Mouse (Mus musculus) yolk sac, embryonic 10.5 days (tissue): Measurements from ENCODE around the gene Nelfe.
"Not testable (repeated sequence)": the region's sequence is repeated elsewhere in the genome, so short reads cannot be mapped to it uniquely, and the experiment has no call there.

Experiments
- DNase-seq: peaks from one replicate; pipeline ENCODE4 v3.0.0-alpha.2; 2017; ENCODE audit warnings: low spot score

The Nelfe gene

DNA sequence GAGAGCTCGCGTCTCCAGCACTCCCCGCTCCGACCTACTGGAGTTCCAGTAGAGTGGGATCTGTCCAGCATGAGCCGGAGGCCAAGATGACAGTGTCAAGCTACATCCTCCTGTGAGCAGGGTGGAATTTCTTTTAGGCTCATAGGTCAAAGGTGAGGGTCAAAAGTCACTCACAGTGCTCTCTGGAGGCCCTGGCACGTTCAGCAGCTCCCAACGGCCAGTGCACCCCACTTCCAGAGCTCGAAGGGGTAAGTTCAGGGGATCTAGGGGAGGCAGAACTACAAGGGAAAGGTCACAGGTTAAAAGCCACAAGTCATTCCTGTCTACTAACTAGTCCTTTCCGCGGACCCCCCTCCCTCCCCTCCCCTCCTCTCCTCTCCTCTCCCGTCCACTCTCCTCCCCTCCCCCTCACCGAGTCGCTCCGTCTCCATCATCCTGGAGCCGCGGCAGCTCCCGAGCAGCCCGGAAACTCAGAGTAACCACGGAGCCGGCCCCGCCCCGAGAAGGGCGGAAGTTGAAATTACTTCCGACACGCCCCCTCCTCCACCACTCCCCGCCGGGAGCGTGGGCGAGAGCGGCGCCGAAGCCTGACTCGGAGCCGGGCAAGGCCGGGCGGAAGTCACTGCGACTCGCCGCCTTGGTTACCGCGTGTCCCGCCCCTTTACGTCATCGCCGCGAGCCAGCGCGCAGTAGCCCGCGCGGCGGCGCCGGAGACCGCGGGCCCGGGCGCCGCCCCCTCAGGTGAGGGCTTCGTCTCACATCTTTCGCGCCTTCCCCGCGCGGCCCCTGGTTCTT, at the start of gene Nelfe, which contains the start of gene Skiv2l:
Nelfe (plus strand) TSS at position 670 of the 795 bp plus-strand sequence.
Skiv2l (minus strand) TSS at position 489 of the 795 bp plus-strand sequence.
- DNase-seq: peak; percentile 97

DNA sequence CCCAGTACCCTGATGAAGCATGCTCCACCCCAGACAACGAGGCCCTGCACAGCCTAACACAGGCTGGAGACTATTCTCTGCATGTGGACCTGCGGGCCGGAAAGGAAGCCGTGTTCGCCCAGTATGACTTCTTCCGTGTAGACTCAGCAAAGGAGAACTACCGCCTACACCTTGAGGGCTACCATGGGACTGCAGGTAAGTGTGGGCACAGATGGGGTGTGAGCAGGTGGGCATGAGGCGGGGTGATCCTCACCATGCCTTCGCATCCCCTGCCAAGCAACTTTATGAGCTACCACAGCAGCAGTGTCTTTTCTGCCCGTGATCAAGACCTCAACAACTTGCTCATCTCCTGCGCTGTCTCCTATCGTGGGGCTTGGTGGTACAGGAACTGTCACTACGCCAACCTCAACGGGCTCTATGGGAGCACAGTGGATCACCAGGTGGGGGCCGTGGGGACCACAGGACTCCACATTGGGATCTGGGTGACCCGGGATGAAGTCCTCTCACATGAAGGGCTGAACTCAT, 49.3 kb upstream of the Nelfe start:
- not testable (repeated sequence) for DNase-seq

DNA sequence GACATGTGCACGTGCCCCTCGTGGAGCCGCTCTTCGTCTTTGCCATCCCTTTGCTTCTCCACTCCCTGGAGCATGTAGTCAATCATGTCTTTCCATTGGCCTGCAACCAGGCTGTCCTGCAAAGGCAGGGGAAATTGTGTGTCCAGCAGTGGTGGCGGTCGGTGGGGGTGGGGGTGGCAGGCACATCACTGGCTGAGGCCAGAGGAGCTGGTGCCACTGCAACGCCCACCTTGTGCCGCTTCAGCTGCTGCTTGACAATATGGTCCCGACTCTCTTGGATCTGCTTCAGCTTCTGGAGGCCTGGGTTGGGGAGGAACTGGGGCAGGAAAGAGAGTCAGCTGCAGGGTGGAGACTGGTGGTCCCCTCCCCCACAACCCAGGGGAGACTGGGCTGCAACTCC, 47.4 kb upstream of the Nelfe start:
- not testable (repeated sequence) for DNase-seq

DNA sequence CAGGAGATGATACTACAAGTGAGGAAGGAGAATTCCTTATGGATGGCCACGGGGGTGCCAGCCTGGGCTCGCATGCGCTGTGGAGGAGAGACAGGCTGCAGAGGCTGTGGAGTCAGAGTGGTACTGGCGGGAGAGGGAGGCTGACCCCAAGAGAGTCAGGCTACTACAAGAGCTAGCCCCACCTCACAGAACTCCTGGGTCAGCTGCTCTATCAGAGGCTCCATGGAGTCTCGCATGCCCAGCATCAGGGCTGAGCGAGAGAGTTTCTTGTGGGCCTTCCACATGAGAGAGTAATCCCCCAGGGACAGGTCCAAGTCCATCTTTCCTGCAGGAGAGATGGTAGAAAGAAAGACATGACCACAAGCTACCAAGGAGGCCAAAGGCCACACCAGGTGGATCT, 46.8 kb upstream of the Nelfe start:
- DNase-seq: not testable (repeated sequence)

DNA sequence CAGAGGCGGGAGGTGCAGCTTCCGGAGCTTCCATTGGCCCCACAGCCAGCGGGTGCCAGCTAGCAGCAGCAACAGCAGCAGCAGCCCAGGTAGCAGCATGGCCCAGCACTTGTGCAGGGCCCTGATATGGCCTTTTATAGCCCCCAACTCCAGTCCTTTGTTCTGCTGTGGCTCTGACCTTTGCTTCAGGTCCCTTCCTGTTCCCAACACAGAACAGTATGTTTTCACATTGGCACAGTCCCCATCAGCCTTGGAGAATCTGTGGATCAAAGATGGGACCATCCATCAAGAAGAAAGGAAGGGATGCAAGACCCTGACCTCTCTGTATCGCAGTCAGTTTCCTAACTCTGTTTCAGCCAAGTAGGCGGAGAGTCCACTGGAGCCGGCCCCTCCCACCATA, 45.9 kb upstream of the Nelfe start, which contains the start of gene Cyp21a1:
Cyp21a1 (minus strand) TSS at position 261 of the 400 bp plus-strand sequence.
- not testable (repeated sequence) for DNase-seq

DNA sequence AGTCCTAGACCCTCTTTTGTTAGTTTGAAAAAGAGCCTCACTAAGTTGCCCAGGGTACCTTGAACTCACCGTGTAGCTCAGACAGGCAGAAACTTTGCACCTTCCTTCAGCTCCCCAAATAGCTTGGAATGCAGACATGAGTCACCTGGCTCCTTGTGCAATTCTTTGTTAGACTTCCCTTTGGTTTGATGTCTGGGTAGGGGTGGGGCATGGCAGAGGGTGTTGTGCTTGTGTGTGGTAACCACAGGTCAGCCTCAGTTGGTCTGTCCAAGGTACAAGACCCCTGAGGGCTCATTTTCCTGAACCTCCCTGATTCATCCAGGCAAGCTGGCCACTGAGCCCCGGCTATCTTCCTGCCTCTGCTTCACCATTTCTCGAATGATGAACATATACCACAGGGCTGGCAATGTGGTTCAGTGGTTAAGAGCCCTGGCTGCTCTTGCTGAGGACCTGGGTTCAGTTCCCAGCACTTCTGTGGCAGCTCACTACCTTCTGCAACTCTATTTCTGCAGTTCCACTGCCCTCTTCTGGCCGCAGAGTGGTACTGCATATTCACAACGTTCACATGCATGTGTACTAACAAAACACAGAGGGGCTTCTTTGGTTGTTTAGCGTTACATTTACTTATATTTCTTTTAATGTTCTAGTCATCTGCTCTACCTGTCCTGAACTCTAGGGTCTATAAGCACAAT, 45.2 kb upstream of the Nelfe start:
- peak; percentile 16 for DNase-seq

DNA sequence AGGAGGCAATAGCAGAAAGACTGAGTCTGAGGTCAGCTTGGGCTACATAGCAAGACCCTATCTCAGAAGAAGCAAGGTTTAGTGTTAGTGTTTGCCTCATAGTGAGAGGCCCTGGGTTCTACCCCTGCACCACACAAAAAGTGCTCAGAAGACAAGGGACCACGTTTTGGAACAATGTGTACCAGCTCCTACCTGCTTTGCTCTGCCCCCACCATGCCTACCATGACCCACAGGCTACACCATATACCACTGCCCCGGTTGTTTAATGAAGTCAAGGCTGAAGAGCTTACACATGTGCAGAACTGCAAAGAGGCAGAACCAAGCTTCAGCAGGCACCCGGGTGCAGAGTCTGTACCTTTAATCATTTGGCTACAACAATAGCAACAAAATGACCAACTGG, 43.0 kb upstream of the Nelfe start:
- DNase-seq: no peak

DNA sequence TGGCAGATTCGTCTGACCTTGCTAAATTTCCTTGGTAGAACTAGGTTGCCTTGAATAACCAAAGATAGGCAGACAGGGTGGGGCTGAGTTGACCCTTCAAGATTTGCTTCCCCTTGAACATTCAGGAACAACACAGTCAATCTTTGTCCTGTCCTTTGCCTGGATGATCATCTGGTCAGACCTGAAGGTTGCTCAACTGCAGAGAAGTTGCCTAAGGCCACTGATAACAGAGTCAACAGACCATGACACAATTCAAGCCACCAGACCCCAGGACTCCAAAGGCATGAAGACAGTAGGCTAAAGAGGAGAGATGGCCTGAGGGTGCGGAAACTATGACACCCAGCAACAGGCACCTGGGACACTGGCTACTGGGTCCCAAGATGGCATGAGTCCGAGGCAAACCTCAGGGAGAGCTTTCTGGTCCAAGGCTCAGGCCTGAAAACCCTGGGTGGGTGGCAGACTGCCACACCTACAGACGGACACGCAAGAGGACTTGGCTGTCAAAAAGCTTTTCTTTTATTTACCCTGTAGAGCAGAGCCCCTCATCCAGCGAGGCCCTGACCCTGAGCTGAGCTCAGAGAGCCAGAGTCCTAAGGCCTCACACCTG, 41.5 kb upstream of the Nelfe start:
- peak; percentile 74 for DNase-seq

DNA sequence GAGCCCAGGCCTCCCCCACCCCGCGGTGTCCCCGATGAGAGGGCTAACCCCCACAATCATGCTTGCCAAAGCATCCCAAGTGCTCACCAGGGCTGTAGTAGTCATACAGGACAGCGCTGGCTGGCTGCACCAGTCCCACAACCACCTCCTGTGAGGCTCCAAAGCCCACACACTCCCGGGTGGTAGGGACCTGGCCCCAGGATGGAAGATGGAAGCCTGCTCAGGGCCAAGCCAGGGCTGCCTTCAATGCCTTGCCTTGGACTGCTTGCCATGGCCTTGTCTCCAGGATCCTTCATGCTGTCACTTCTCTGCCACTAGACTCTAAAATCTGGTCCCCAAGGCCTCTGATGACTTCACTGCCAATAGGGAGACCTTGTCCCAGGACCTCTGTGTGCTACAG, 39.8 kb upstream of the Nelfe start:
- DNase-seq: not testable (repeated sequence)

DNA sequence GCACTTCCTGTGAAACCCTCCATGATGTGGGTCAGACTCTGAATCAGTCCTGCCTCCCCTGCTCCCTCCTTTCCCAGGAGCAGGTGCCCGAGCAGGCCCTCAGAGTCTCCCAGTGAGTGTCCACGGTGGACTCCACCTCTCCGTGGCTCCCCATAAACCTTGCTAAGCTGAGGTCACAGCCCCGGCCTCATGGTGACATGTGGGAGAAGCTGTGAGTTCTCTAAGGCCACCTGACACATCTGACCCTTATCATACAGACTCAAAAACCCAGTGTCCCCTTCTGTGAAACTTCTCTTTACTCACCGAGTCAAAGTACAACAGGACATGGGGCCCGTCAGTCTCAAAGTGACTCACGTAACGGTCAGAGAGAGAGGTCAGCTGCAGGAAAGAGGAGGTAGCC, 39.4 kb upstream of the Nelfe start:
- not testable (repeated sequence) for DNase-seq

DNA sequence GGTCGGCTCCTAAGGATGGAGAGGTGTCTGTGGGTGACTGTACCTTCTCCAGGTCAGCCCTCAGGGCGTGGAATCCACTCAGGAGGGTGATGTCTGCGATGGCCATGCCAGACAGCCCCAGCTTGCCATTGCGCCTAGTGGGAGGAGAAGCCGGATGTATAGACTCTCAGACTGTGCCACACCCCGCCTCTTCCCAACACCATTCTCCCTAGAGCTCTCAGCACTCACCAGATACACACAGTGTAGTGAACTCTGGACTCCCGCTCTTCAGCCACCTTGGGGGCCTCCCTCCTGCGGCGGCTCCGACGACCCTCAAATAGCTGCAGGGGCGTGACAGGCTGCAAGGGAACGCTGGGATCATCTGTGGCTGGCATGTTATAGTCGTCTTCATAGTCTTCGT, 38.9 kb upstream of the Nelfe start:
- peak; percentile 50 for DNase-seq

DNA sequence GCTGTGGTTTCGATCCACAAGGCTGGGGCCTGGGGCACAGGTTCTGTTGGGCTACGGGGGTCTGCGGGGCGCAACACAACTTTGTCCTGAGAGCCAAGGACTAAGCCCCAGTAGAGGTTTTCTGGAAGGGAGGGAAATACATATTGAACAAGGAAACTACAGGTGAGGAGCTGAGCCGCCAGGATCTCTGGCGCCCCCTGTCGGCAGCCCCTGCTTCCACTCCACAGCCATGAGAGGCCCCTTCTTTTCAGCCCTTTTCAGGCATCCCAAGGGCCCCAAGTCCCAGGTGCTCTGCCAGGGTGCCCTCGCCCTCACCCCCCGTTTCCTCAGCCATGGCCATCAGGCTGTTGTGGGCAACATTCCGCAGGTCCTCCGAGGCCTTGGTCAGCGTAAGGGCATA, 36.4 kb upstream of the Nelfe start:
- DNase-seq: not testable (repeated sequence)

DNA sequence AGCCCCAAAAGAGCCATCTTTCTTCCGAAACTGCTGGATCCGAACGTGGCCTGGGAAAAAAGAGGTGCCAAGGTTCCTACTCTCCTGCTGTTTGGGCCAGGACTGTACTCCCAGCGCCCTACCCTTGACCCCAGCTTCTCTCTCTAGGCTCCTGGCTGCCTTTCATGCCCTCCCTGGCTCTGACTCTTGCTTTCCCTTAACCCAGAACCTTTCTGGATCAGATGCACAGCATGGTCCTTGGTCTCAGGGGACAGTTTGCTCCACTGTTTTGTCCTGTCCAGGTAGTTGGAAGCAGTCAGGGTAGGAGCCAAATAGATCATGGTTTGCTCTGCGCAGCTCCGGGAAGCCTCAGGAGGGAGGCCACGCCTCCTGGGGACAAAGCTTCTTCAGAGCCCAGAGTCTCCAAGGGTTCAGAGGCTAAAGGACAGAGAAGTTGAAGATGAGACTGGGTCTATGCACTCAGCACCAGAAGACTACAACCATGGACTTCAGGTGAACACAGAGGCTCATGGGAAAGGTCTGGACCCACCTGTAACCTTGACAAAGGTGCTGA, 35.3 kb upstream of the Nelfe start:
- no peak for DNase-seq

DNA sequence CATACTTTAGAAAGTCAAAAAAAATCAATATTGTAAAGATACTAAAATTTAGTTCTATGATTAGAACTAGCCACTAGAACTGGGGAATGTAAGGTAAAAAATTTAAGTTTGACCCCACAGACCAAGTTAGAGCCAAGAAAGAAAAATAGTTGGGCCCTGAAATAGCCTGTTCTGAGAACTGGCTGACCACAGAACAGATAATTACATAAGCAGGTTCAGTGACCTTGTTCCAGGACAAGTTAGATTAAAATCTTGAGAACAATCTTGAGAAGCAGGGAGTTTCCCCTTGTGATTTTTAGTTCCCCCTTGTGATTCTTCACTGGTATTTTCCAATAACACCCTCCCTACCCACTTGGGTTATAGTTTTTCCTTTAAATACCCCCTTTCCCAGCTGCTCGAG, 19.4 kb upstream of the Nelfe start:
- not testable (repeated sequence) for DNase-seq

DNA sequence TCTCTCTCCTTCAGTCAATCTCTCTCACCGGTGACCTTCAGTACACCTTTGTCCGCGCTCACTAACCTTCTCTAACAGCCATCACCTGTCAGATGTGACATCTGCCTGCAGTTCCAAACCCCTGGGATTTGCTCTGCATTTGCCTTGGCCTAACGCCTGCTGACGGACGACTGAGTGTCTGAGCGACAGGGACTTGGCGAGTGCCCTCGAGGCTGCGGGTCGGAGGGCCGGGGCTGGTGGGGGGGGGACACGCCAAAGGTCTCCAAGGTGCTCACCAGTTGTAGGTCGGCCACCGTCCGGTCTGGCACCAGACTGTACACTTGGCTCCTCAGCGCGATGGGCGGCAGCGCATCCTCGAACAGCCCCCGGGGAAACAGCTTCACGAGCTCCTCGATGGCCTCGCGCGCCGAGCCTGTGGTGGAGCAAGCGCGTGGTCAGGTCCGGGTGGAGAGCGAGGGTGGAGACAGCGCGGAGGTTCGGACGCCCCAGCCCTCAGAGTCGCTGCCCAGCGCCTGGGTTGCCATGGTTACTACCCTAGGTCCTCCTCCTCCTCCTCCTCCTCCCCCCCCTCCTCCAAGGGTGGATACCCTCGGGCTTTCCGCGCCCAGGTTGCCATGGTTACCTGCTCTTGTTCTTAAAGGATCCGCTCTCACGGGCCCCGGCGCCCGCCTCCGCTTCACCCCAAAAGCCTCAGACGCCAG, 13.9 kb upstream of the Nelfe start:
- DNase-seq: no peak

DNA sequence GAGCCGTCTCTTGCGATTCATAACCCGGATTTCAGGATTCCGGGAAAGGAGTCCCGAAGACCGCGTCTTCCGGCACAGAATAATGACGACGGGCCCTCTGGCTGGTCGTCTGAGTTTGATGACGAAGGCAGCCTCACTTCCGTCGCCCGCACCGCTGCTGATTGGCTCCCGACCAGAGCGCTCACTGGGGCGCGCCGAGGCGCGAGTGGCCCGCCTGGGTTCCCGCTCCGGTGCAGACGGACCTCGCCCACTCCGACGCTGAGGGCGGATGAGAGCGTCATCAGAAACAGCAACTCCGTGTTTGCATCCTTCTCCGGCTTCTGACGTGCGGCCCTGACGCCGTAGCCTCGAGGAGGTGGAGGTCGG, 13.4 kb upstream of the Nelfe start, which contains the start of the genes Stk19 and Dxo:
Stk19 (minus strand) TSS at position 90 of the 366 bp plus-strand sequence.
Dxo (plus strand) TSS at position 164 of the 366 bp plus-strand sequence.
- peak; percentile 96 for DNase-seq

DNA sequence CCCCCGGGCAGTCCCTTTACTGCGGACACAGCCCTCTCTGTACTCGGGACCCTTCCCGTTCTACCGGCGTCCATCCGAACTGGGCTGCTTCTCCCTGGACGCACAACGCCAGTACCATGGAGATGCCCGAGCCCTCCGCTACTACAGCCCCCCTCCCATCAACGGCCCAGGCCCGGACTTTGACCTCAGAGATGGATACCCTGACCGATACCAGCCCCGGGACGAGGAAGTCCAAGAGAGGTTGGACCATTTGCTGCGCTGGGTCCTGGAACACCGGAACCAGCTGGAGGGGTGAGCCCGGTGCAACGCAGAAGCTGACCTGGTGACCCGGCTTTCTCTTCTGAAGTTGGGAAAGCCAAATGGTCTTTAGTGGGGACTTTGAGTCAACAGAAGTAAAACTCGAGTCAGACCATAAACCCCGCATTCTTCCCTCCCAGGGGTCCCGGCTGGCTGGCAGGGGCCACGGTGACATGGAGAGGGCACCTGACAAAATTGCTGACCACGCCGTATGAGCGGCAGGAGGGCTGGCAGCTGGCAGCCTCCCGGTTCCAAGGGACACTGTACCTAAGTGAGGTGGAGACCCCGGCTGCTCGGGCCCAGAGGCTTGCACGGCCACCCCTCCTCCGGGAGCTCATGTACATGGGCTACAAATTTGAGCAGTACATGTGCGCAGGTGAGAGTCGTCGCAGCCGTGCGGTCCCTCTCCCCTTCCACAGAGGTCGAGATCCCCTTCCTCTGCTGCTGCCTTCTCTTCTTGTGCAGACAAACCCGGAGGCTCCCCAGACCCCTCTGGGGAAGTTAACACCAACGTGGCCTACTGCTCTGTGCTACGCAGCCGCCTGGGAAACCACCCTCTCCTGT, 12.5 kb upstream of the Nelfe start:
- DNase-seq: no peak

DNA sequence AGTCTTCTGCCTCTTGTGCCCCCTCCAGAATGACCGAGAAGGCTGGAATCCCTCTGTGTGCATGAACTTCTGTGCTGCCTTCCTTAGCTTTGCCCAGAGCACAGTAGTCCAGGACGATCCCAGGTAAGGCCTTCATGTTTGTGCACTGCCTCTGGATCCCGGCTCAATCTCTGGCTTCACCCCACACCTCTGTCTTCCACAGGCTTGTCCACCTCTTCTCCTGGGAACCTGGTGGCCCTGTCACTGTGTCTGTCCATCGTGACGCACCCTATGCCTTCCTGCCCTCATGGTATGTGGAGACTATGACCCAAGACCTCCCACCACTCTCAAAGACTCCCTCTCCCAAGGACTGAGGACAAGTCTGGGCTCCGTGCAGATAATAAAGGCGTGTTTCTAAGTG, 11.4 kb upstream of the Nelfe start:
- DNase-seq: no peak

DNA sequence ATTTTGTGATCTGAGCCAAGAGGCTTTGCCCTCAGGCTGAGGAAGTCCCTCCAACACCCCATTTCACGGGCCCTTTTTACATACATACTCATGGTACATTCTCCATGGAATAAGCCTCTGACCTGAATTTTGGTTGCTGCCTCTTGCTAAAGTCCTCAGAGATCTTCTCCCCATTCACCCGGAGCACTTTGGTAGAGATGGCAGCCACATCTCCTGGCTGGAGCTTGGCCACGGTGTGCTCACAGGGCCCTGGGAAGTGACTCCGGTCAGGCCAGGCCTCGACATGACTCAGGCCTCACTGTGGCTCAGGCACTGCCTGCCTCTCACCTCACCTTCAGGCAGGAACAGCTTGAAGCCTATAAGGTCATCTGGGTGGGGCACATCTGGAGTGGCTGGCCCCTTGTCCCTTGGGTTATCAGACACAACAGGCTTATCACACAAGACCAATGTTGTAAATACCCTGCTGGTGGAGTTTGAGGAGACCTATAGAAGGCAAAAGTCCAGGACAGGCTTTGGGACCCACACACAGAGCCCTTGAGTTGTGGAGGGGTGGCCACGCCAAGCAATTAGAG, 9.4 kb upstream of the Nelfe start:
- no peak for DNase-seq

DNA sequence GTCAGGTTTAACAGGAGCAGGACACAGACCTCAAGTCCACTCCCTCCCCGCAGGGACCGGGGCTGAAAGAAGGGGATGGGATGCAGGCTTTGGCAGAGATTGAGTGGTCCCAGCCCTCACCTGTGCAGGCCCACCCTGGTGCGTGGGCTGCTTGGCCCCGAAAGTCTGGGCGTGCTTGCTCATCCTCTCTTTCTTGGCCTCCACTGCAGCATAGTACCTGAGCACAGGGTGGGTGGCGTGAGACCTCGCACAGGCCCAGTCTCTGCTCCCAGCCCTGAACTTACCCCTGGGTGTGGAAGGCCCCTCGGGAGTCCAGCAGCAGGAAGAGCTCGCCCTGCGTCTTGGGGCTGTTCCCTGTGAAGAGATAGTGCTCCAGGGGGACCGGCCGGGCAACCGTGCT, 5.3 kb upstream of the Nelfe start:
- DNase-seq: no peak
